Mouse (Mus musculus) left cerebral cortex, postnatal 25 days (tissue): ENCODE results near the gene Mecom. TPM values are rescaled to one million over a fixed set of nuclear protein-coding genes. Genes with fewer than 3 reads are reported as not detected.

ENCODE experiments used
- DNase-seq, 2 experiments: peaks; one replicate each; pipeline ENCODE4 v3.0.0; 2022; ENCODE audit warnings: low spot score in 2 of 2, mixed read lengths in 1 of 2
- intact Hi-C: fragments of 180-260 bp; cut with DNase I; formaldehyde crosslinking; loops from one replicate; pipeline ENCODE4 v1.15.1; 2025
- total RNA-seq, 2 experiments: library from RNA; stranded (reverse); gene quantifications; 2 replicates each; pipeline ENCODE4 v1.2.3; 2021

The Mecom gene
- total RNA-seq, 2 experiments from 2014 or later: 3.0 to 3.2 TPM

DNA sequence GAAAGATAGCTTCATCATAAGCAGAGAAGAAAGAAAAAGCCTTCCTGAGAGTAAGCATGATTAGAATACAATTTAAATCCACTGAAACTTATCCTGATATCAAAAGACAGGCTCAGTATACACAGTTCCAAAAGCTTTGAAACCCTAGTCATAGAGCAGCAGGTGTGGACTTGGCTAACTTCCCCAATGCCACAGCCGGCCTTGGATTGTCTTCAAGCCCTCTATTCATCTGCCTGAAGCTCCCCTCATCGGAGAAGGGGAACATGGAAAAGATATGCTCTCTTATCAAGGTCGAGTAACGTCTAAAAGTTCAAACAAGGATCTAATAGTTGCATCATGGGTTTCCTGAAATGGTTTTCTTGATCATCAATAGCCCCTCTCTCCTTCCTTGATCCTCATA is 152.9 kb downstream of the Mecom start:
- intact Hi-C loops: no loop called here
- no peak for DNase-seq

DNA sequence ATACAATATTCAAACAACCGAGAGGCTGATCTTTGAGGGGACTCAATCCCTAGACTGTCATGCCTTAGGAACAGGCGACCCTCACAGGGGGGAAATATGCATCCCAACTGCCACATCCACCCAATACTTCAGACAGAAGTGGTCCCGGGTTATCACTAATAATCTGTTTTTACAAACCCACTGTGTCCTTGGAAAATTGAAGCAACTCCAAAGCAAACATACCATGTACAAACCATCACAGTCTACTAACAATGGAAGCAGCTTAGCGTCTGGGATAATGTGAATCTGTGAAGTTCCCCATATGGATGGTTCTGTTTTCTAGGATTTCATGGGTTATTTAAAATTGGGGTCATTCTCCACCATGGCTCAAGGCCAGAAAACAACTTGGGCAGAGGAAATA is 155.1 kb downstream of the Mecom start:
- intact Hi-C loops: no loop called here
- DNase-seq: no peak

DNA sequence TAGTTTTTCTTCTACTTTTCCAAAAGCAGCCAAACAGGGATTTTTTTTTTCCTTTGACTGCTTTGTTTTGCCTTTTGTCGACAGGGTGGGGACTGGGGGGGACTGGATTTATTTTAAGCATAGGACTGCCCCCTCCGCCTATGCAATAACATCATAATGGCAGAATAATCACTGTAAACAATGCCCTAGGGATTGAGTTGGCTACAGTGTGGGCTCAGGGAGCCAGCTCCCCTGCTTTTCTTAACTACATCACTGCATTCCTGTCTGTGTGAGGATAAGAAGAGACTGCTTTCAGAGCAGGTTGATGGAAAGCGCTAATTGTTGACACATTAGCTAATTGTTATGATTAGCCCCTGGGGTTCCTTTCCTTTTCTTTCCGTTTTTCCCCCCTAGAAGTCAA is 155.6 kb downstream of the Mecom start:
- no peak for DNase-seq
- intact Hi-C loops: no loop called here

DNA sequence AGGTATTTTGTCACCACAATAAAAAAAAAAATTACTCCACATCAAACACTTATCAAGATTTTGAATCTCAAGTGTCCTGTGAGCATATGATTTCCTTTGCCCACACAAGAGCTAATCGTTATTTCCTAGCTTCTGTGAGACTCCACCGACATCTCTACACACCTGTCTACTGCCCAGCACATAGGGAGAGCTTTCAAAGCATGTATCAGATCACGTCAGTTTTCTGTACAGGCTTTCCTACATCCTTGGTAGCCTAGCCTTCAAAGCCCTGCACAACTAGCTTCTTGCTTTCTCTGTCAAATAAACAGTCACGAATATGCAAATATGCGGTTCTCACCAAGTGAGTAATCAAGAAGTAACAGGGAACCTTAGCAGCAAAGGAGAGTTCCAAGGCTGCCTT is 157.5 kb downstream of the Mecom start:
- DNase-seq: no peak
- intact Hi-C loops: no loop called here

DNA sequence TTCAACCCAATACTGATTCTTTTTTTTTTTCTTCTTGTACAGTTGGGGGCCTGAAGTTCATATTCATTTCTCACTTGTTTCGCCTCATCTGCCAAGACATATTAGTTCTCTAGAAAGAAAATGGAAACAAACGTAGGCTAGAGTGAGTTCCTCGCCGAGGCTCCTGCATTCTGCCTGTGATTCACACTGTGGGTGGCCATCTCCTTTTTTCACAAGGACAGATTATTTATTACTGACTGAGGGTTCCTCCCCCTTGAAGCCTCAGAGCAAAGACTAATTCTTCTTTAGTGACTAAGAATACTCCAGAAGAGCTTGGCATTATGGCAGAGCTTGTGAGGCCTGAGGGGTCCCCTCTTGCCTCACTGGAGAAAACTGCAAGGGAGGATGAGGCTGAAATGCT is 167.5 kb downstream of the Mecom start:
- peak in 1 of 2 experiments; percentile 33 for DNase-seq
- intact Hi-C loops: no loop called here

DNA sequence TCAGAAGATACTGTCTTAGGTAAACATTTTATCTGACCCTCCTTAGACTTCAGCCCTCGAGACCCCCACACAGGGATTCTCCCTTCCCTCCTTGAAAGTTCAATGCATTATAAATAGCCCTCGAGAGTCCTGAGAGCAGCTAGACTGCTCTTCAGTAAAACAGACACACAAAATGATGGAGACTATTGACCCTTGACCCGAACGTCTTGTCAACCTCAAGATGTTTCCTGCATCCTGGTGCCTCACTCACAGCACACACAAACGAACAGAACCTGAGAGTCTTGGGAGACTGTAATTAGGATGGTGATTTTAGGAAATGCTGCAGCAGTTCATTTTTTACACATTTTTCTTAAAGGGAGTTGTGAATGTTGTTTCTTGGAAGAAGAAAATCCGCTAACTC is 168.5 kb downstream of the Mecom start:
- no peak for DNase-seq

DNA sequence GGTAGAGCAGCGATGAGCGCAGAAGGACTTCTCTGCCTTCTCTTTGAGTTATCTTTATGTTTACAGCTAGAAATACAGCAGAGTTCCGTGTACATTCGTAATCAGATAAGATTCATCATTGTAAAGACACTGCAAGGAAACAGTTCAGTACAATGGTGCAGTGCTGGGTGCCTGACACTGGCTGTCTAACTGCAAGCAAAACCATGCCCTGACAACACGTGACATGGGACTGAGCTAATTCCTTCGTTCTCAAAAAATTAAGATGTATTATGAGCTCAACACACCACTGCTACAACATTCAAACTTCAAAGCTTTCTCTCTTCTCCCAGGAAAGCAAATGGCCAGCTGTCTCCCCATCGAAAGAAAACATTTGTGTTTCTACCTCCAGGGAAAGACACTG is 176.3 kb downstream of the Mecom start:
- DNase-seq: no peak
- intact Hi-C loops: no loop called here

More for the DNA sequence above, 168.5 kb downstream of the Mecom start:
- intact Hi-C loops: no loop called here

DNA sequence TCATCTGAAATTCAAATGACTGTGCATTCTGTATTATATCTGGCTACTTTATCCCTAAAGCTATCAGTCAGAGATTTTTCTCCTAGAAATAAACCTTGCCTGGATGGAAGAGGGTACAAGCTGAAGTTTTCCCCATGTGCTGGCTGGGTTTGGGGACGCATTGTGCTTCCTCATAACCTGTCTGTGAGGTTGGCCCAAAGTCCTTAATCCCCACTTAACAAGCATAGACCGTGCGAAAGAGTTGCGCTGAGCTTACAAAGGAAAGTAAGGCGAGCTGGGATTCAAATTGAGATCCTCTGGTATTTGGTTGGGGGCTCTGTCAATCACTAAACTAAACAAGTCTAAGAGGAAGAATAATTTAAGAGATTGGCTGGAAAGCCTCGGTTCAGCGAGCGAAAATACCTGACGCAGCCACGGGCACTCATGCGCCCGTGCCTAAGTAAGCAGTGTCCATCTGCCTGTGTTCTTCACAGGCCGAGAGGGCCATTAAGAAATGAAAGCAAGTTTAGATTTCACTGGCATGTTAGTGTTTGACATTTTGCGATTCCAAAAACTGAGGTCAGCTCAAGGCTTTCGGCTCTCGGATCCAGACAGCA is 176.8 kb downstream of the Mecom start:
- DNase-seq: no peak
- intact Hi-C loops: no loop called here

DNA sequence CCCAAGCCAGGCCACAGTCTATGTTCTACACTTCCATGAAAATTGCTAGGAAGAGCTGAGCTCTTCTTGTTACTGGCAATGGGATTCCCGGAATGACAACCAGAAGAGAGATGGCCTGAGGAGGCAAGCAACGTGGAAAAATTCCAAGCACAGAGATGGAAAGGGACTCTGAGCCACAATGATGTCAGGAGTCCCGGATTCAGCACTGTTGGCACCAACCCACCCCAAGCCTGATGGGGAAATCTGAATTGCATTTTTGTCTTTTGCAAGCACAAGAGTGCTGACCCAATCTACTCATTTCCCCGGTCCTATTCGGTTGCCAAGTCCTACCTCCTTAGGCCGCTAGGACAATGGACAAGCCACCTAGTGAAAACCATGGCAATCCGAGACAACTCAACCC is 181.2 kb downstream of the Mecom start:
- no peak for DNase-seq

DNA sequence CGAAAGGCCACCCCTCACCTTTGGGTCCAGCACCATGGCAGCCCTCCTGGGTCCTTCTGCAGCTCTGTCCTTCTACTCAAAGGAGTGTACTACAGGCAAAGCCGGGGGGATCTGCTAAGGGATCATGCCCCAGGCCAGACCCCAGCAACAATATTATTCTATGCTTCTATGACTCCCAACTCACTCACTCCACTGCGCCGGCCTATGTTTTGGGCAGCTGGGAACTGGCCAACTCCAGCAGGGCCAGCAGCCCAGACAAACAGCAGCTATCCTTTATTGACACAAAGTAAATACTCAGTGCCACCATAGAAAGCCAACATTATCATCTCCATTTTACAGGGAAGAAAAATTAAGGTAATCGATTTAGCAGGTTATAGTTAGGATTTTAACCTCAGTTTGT is 186.6 kb downstream of the Mecom start:
- DNase-seq: no peak
- intact Hi-C loops: no loop called here

More for the DNA sequence above, 181.2 kb downstream of the Mecom start:
- intact Hi-C loops: no loop called here

DNA sequence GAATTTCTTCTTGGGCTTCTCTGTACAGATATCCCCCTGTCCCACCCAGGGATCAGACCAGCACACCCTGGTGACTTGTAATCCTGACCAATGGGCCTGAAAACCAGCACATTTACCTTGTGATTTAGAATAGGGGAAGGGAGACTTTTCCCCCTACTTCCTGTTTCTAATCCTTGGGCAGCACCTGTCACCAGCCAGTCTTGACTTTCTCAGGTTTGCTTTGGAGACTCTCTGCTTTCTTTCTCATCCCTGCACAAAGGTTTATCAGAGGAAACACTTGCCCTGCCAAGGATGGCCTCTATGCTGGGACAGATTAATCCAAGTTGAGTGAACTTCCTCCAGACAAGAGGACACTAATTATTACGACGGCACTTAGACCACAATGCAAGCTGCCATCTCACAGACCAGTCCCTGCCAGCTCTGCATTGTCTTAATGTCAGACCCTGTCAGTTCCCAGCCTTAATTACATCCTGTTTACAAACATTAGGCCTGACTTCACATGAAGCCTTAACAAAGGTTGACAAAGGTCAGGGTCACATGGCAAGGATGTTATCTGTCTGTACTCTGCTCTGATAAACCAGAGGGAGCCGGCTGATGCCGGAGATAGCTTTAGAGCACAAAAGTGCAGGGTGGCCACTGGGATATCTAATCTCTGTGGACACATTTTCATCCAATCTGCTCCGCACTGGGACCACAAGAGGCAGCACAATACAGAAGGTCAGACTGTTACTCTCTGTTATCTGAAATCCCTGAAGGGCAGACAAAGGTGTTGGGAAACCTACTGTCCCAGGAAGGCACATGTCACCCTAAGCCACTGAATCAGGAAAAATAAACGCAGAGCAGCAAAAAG is 193.7 kb downstream of the Mecom start:
- no peak for DNase-seq
- intact Hi-C loops: no loop called here

DNA sequence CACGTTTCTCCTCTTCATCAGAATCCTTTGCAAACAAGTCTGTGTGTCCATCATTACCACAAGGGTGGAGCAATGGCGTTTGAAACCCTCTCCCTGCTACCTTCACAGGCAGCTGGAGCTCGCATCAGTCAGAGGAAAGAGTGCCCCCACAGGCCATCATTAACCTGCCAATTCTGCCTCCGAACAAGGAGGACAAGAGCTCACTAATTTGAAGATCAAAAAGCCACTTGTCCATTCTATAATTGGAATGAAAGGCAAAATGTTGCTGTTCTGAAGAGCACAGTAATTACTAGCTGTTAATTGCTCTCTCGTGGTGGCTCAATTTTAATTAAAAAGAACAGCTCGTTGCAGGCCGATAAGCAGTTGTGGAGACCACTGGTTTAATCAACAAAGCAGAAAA is 198.5 kb downstream of the Mecom start:
- no peak for DNase-seq
- intact Hi-C loops: no loop called here

DNA sequence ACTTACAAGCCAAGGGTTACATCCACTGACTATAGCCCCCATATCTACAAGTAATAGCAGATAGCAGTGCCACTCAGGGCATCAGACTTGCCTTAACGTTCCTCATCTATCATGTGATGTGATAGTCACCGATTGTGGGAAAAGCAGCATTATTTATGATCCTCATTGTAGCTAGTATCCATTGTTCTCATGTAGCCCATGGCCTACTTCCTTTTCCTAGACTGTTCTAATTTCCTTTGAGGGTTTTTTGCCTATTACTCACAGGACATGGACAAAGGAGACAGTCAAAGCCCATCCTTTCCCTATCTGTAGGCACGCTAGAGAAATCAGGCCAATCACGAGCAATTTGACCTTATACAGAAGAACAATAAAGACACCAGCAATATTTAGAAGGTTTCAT is 203.7 kb downstream of the Mecom start:
- intact Hi-C loops: no loop called here

DNA sequence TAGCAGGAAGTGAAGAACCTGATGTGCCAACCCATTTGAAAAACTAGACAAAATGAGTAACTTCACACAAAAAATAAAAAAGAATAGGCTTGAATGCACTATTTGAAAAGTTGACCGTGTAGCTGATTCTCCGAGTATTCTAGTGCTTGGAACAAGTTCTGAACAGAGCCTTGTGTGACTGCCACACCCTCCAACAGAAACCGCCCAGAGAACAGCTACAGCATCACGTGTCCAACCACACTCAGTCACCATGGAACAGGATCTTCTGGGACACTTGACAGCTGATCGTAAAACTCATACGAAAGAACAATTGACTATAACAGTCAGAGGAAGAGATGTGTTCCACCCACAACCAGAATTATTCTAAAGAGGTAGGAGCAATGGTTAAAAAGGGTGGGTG is 215.5 kb downstream of the Mecom start:
- DNase-seq: no peak
- intact Hi-C loops: no loop called here

More for the DNA sequence above, 203.7 kb downstream of the Mecom start:
- no peak for DNase-seq

DNA sequence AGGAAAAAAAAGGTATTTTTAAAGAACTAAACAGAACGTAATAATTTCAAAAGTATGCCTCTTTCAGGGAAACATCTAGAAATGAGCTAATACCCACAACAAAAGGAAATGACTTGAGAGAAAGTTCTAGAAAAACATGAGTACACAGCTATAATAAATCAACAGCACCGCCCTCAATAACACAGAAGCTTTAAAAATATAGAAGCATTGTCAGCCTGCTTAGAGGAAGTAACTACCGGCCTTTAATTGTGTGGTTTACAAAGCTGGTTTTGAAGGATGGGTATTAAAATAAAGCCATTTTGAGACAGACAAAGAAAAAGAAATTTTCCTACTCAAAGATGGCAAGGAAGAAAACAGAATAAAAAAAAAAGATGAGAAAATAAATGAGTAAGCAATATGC is 217.3 kb downstream of the Mecom start:
- DNase-seq: no peak
- intact Hi-C loops: no loop called here

DNA sequence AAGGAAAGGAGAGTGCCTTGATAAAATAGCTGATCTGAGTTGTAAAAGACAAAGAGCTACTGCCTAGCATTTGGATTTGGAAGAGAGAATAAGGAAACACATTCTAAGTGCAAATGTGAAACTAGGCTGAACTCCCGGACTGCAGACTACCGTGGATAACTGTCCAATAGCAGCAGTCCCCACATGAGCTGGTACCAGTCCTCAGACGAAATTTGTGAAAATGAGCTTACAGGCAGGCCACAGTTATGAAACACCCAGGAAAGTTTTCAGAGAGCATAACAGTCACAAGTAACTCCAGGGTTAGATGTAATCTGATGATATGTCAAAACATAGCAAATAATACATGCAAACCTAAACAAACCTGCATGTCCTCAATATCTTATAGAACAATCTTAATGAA is 217.8 kb downstream of the Mecom start:
- intact Hi-C loops: no loop called here
- DNase-seq: no peak

DNA sequence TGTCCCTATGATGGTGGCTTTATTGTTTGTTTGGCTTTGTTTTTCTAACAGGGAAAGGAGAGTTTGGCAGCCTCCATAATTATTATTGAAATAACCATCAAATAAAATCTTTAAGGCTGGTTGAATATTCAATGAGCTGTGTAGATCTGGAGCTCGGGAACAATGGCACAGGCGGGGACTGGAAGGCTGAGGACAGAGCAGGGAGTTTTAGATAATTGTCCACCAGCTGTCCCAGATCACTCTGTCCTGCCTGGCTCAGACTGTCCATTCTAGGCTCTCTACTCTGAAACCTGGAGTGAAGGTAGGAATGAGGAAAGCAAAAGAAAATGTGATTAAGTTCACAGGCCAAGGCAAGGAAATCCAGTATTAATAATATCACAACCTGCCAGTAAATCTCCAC is 232.9 kb downstream of the Mecom start:
- intact Hi-C loops: no loop called here
- DNase-seq: no peak

DNA sequence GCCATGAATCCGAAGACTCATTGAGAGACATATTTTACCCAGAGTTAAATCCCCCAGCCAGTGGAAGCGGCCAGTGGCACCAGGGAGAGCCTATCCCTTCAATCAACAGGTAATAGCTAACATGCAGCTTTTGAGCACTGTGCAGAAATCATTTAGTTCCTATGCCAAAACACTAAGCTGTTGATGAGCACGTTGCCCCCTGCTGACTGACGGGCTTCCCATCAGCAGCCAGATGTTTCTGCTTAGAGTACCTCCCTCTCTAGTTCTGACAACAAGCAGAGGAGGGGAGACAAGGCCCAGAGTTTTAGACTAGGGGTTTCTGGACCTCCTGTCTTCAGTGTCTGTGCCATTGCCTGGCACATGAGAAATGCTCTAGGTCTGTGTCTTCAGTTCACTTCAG is 239.7 kb downstream of the Mecom start:
- intact Hi-C loops: no loop called here
- DNase-seq: no peak

DNA sequence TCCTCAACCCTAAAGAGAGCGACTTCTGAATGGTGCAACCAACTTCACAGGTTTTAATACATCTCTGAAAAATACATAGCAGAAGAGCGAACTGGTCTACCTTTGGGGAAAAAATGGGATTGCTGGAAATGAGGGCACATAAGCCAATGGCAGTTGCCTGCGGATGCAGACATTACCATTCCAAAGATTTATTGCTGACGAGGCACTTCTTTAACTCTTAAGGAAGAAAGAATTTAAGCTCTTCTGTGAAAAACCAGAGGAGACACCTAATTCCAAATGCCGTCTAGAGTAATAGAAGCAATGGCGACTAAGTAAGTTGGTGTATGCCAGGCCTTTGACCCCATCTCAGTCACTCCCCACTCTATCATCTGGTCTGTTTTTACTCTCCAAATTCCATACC is 240.2 kb downstream of the Mecom start:
- intact Hi-C loops: no loop called here
- DNase-seq: no peak

DNA sequence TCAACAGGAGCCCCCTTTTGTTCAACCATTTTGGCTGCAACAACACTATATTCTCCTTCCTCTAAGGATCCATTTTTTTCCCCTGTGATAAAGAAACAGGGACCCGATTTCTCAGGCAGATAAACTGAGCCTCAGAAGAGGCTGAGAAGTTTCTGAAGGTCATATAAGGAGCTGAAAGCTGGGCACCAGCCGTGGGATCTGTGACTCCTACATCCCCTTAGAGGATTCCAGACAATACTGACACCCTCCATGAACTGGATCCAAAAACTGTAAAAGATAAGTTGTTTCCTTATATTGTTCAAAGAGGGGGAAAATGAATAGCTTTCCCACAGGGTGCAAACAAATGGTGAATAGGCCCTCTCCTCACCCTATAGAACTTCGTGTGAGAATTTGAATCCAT is 241.7 kb downstream of the Mecom start:
- no peak for DNase-seq
- intact Hi-C loops: no loop called here

DNA sequence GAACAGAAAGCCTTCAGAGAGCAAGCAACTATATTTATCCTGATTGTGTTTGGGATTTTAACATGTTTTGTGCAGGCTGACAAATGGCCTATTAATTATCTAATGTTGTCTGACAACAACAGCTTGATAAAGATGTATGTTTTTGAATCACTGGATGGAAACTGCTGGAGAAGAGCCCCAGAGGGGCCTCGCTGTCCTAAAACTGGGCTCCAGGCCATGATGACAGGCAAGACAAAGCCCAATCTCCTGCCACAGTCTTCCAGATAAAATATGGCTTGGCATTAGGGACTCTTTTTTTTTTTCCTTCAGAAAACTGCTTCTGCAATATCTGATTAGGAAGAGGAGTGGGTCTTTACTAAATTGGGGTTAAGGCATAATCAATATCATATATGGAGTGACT is 248.3 kb downstream of the Mecom start:
- DNase-seq: no peak
- intact Hi-C loops: no loop called here

DNA sequence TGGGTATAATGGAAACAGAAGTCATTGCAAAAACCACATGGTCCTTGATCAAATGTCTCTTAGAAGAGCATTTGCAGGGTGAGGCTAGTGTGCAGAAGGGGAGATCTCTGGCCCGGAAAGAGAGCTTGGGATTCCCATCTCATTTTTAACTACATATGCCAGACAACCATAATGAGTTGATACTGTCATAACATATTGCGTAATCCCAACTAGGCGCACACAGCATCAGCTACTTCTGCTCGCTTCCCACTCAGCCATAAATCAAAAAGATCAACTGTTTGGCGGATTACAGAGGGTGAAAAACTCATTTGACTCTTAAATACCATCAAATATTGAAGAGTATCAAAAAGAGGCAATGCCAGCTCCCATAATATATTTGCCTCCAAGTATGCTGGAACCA is 253.4 kb downstream of the Mecom start:
- DNase-seq: no peak
- intact Hi-C loops: no loop called here
